Mouse (Mus musculus): ENCODE results near the gene Wfdc1. TPM values are rescaled to one million over a fixed set of nuclear protein-coding genes. Genes with fewer than 3 reads are reported as not detected.

Gene Wfdc1
- polyA plus RNA-seq, 1 experiment from 2014 or later = 6.0 TPM

GRCm38 (mm10) chr8:119737093-119737900 is 71.1 kb downstream of the Wfdc1 start:
- WGBS (ENCODE audit: insufficient replicate concordance) = 59% methylated on average over 11 of the region's 11 CpGs
- Histone ChIP-seq H3K27me3 (ENCODE audit: insufficient read depth, low read length) (no peaks in the 10 kb centered on the region), H3K9ac (replicated peaks) (no peak overlapping the region), H3K4me3 (ENCODE audit: low read depth, low read length) (no peak overlapping the region), H3K4me1 (ENCODE audit: insufficient read depth) (no peaks in the 10 kb centered on the region), H3K4me2 (ENCODE audit: low read depth, low read length) (no peak overlapping the region), H3K27ac (ENCODE audit: low read depth) (no peak overlapping the region), H3K36me3 (replicated peaks; ENCODE audit: insufficient read depth, low read length) (no peaks in the 10 kb centered on the region), H3K9me3 (ENCODE audit: low read length) (no peaks in the 10 kb centered on the region)
- DNase-seq (no peak), ATAC-seq (no peak)
- TF ChIP-seq CTCF (IDR thresholded peaks at IDR 0.05; ENCODE audit: low read depth) (no peak), EP300 (IDR thresholded peaks at IDR 0.05; ENCODE audit: low read depth) (no peak)

Other genes starting within 250 kb of the Wfdc1 start
- 138 and 168 TPM in 2 replicates for gene Osgin1, start 232.2 kb upstream of the Wfdc1 start, polyA plus RNA-seq (2015; fragmentation: Nextera tagmentation; extraction: Ambion mirVana)
- 0.14 TPM in 1 of 2 replicates, not detected in the other for gene Necab2, start 219.6 kb upstream of the Wfdc1 start, polyA plus RNA-seq (2015; fragmentation: Nextera tagmentation; extraction: Ambion mirVana)
- gene Slc38a8, start 164.7 kb upstream of the Wfdc1 start, polyA plus RNA-seq (2015; fragmentation: Nextera tagmentation; extraction: Ambion mirVana) = not detected in 2 replicates
- 17.3 and 20.1 TPM in 2 replicates for gene Mbtps1, start 107.6 kb upstream of the Wfdc1 start, polyA plus RNA-seq (2015; fragmentation: Nextera tagmentation; extraction: Ambion mirVana)
- 11.7 and 12.5 TPM in 2 replicates for gene Hsdl1, start 91.2 kb upstream of the Wfdc1 start, polyA plus RNA-seq (2015; fragmentation: Nextera tagmentation; extraction: Ambion mirVana)
- 0.07 TPM in 1 of 2 replicates, not detected in the other for gene Dnaaf1, start 91.1 kb upstream of the Wfdc1 start, polyA plus RNA-seq (2015; fragmentation: Nextera tagmentation; extraction: Ambion mirVana)
- 2.4 and 2.7 TPM in 2 replicates for gene Taf1c, start 61.1 kb upstream of the Wfdc1 start, polyA plus RNA-seq (2015; fragmentation: Nextera tagmentation; extraction: Ambion mirVana)
- gene Adad2, start 53.6 kb upstream of the Wfdc1 start, polyA plus RNA-seq (2015; fragmentation: Nextera tagmentation; extraction: Ambion mirVana) = not detected in 2 replicates
- gene Kcng4, start 30.7 kb upstream of the Wfdc1 start, polyA plus RNA-seq (2015; fragmentation: Nextera tagmentation; extraction: Ambion mirVana) = not detected in 2 replicates
- 0.05 and 0.14 TPM in 2 replicates for gene Atp2c2, start 33.6 kb downstream of the Wfdc1 start, polyA plus RNA-seq (2015; fragmentation: Nextera tagmentation; extraction: Ambion mirVana)
- gene Tldc1, start 112.1 kb downstream of the Wfdc1 start, polyA plus RNA-seq (2015; fragmentation: Nextera tagmentation; extraction: Ambion mirVana) = 4.3 and 4.6 TPM in 2 replicates
- 28.5 and 28.8 TPM in 2 replicates for gene Cotl1, start 174.2 kb downstream of the Wfdc1 start, polyA plus RNA-seq (2015; fragmentation: Nextera tagmentation; extraction: Ambion mirVana)
- gene Klhl36, start 195.9 kb downstream of the Wfdc1 start, polyA plus RNA-seq (2015; fragmentation: Nextera tagmentation; extraction: Ambion mirVana) = 4.3 and 4.9 TPM in 2 replicates
- gene Usp10, start 244.0 kb downstream of the Wfdc1 start, polyA plus RNA-seq (2015; fragmentation: Nextera tagmentation; extraction: Ambion mirVana) = 44.1 and 46.5 TPM in 2 replicates
- not detected in 2 replicates for gene Gm20388, start 244.5 kb downstream of the Wfdc1 start, polyA plus RNA-seq (2015; fragmentation: Nextera tagmentation; extraction: Ambion mirVana)

Measured in liver, postnatal 0 days (tissue).